Mouse (Mus musculus): ENCODE data around the gene Ext2. TPM values are rescaled to one million over a fixed set of nuclear protein-coding genes. Genes with fewer than 3 reads are reported as not detected.
A peak's percentile ranks its signal among the peaks of the same experiment; 100 is the strongest.

Ext2 gene
- total RNA-seq, 1 experiment from 2014 or later, result 28.7 TPM

- ATAC-seq (replicated peaks; ENCODE audit: low read depth, poor library complexity, severe bottlenecking), result peak; percentile 12; the same call in 1 of the 2 replicates
Measured at GRCm38 (mm10) chr2:93647051-93647923, 175.1 kb downstream of the Ext2 start.

GRCm38 (mm10) chr2:93645626-93646320 lies 176.6 kb downstream of the Ext2 start:
- peak; percentile 41; the same call in 1 of the 2 replicates for ATAC-seq (replicated peaks; ENCODE audit: low read depth, poor library complexity, severe bottlenecking)

GRCm38 (mm10) chr2:93645197-93645596 lies 177.2 kb downstream of the Ext2 start:
- no peak for ATAC-seq (replicated peaks; ENCODE audit: low read depth, poor library complexity, severe bottlenecking)

GRCm38 (mm10) chr2:93644731-93645130 lies 177.6 kb downstream of the Ext2 start:
- no peak for ATAC-seq (replicated peaks; ENCODE audit: low read depth, poor library complexity, severe bottlenecking)

- no peak for ATAC-seq (replicated peaks; ENCODE audit: low read depth, poor library complexity, severe bottlenecking)
Measured at GRCm38 (mm10) chr2:93644234-93644633, 178.1 kb downstream of the Ext2 start.

- no peak for ATAC-seq (replicated peaks; ENCODE audit: low read depth, poor library complexity, severe bottlenecking)
Measured at GRCm38 (mm10) chr2:93643403-93643780, 179.0 kb downstream of the Ext2 start.

GRCm38 (mm10) chr2:93634609-93635008 lies 187.8 kb downstream of the Ext2 start:
- no peak for ATAC-seq (replicated peaks; ENCODE audit: low read depth, poor library complexity, severe bottlenecking)

GRCm38 (mm10) chr2:93624665-93625408 lies 197.5 kb downstream of the Ext2 start:
- ATAC-seq (replicated peaks; ENCODE audit: low read depth, poor library complexity, severe bottlenecking), result no peak

- no peak for ATAC-seq (replicated peaks; ENCODE audit: low read depth, poor library complexity, severe bottlenecking)
Measured at GRCm38 (mm10) chr2:93619208-93619849, 203.0 kb downstream of the Ext2 start.

GRCm38 (mm10) chr2:93618447-93619199 lies 203.7 kb downstream of the Ext2 start:
- ATAC-seq (replicated peaks; ENCODE audit: low read depth, poor library complexity, severe bottlenecking), result no peak

GRCm38 (mm10) chr2:93615845-93616689 lies 206.3 kb downstream of the Ext2 start:
- no peak for ATAC-seq (replicated peaks; ENCODE audit: low read depth, poor library complexity, severe bottlenecking)

GRCm38 (mm10) chr2:93613020-93613419 lies 209.3 kb downstream of the Ext2 start:
- no peak for ATAC-seq (replicated peaks; ENCODE audit: low read depth, poor library complexity, severe bottlenecking)

Other genes with a start within 250 kb of the Ext2 start
- gene Alx4, start 180.2 kb downstream of the Ext2 start, total RNA-seq (2017), result not detected in 2 replicates
- 9.6 and 18.5 TPM in 2 replicates for gene Accs, start 27.4 kb upstream of the Ext2 start, total RNA-seq (2017)
- gene Accsl, start 46.6 kb upstream of the Ext2 start, total RNA-seq (2017), result not detected in 2 replicates
- gene Gm13889, start 134.6 kb upstream of the Ext2 start, total RNA-seq (2017), result 0.55 TPM in 1 of 2 replicates, not detected in the other
- not detected in 2 replicates for gene Gm27027, start 173.8 kb upstream of the Ext2 start, total RNA-seq (2017)
- 25.7 and 32.3 TPM in 2 replicates for gene Alkbh3, start 188.2 kb upstream of the Ext2 start, total RNA-seq (2017)